Mouse (Mus musculus): ENCODE results near the gene Fam102b.

Fam102b gene

DNA sequence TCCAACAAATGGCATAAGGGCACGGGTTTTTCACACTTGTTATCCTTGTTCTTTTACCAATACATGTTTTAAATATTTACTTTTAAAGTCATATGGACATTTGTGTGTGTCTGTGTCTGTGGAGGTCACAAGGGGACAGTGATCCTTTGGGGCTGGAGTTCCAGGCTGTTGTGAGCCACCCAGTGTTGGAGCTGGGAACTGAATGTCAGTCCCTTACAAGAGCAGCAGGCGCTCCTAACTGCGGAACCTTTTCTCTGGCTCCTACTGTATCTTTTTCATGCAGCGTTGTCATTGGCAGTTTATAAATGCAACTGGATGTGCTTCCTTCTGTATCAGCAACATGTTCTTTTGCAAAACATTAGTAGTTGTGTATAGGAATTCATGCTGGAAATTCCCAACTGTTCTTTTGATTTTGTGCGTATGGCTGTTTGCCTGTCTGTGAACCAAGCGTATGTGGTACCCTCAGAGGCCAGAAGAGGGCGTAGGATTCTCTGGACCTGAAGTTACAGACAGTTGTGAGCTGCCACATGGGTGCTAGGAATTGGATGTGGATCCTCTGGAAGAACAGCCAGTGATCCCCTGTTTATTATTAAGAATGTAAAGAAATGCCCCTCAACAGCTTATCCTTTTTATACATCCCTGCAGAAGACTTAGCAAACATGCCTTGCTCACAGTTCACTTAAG, 62.9 kb downstream of the Fam102b start:
- in situ Hi-C loops (cut with MboI; ENCODE audit: unreplicated experiment in 2 of 2): no loop called here

DNA sequence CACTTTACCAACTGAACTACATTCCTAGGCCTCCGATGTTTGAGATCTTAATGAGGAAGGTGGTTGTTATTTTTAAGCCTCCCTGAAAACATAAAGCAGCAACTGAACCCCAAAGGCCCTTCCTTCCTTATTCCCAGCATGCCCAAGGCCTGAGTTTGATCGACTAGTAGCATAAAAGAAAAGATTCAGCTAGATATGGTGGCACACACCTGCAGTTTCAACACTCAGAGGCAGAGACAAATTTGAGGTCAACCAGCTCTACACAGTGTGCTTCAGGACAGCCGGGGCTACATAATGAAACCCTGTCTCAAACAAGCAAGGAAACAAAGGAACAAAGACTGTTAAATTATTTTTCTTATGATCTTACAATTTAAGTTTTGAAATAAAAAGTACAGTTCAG, 63.6 kb downstream of the Fam102b start:
- in situ Hi-C loops (cut with MboI; ENCODE audit: unreplicated experiment in 2 of 2): no loop called here

DNA sequence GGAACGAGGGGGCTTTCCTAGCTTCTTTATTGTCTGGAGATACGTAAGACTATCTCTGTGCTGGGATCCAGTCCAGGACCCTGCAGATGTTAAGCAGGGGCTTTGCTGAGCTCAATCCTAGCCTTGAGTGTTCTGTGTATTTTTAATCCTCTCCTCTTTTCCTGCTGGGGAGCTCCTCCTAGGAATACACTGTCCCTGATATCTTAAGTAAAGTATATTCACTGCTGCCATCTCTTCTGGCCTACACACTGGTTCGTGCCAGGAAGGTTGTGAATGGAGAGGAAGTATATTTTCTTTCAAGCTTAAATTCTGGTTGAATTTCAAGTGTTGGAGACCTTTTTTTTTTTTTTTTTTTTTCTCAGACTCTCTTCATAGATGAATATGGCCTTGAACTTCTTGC, 64.1 kb downstream of the Fam102b start:
- in situ Hi-C loops (cut with MboI; ENCODE audit: unreplicated experiment in 2 of 2): no loop called here

- in situ Hi-C loops (cut with MboI; ENCODE audit: unreplicated experiment in 2 of 2): no loop called here
Measured at GRCm38 (mm10) chr3:108961655-108962054, 65.8 kb downstream of the Fam102b start.

DNA sequence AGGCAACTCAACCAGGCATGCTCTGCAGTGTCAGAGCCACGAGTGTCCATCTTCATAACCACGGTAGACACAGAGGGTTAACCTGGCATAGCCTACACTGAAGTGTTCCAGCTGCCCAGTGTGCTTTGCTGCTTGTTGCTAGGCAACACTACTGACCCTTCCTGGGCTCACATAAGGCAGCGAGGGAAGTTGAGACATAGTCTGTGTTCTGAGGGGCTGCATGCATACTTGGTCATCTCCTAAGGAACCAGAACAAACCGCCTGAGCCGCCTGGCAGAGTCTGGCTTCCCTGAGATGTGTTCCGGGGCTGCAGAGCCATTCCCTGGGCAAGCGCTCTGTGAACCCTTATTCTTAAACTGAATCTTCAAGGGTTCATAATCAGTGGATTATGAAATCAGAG, 66.2 kb downstream of the Fam102b start:
- in situ Hi-C loops (cut with MboI; ENCODE audit: unreplicated experiment in 2 of 2): no loop called here

- in situ Hi-C loops (cut with MboI; ENCODE audit: unreplicated experiment in 2 of 2): no loop called here
Measured at GRCm38 (mm10) chr3:108959680-108960295, 67.6 kb downstream of the Fam102b start.

DNA sequence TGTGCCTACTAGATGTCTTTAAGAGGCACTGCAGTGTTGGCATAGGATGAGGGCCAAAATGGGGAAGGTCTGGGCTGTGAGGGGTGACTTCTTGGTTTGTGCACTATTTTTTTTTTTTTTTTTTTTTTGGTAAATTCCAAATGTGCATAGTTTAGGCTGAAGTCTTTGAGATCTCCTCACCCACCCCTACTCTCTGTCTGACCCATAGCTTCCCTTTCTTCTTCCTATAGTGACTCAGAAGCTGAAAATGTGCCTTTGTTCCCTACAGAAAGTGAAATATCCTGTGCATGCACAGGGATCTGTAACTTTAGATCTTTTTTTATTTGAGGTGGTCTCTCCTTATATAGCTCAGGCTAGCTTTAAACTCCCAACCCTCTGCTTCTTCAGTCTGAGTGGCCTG, 69.4 kb downstream of the Fam102b start:
- in situ Hi-C loops (cut with MboI; ENCODE audit: unreplicated experiment in 2 of 2): no loop called here

DNA sequence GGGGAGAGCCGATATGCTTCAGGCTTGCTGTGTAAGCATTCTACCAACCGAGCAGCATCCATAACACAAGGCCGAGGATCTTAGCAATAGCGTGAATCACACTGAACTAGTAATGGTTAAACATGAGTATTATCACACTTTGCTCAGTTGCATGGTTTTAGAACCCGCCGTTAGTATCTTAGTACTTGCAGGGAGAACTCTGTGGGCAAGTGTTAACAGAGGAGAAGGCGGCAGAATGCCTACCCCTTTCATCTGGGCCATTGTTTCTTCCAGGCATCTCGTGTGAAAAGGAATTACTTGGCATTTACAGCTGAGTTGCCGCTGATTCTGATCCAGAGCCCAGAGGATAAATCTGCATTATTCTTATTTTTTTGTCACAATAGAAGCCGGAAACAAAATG, 86.4 kb downstream of the Fam102b start:
- in situ Hi-C loops (cut with MboI; ENCODE audit: unreplicated experiment in 2 of 2): no loop called here

- in situ Hi-C loops (cut with MboI; ENCODE audit: unreplicated experiment in 2 of 2): no loop called here
Measured at GRCm38 (mm10) chr3:108940001-108940633, 87.3 kb downstream of the Fam102b start, which contains the start of gene Gm9857. TSS of gene Gm9857 (minus strand) at chr3:108940445.

DNA sequence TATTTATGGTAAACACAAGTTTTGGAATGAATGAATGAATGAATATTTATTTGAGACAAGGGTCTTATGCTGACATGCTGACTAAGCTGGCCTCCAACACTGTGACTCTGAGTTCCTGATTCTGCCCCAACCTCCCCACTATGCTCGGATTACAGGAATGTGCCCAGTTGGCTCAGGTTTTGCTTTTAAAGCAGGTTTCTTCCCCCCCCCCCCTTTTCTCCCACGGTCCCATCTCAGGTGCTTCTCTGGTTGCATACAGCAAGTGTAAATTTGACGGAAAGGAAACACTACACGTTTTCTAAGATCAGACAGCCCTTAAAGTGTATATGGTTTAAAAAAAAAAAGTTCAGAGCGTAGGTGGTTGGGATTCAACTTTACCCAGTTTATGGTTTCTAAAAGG, 87.8 kb downstream of the Fam102b start, which contains the start of gene Henmt1:
Gene Henmt1 (plus strand): TSS at position 301 of the 400 bp plus-strand sequence.
- in situ Hi-C loops (cut with MboI; ENCODE audit: unreplicated experiment in 2 of 2): loop anchor here in 1 of 2 experiments (10.0 kb wide), 1 partner anchor 125 kb away; no protein-coding TSS in a partner anchor

DNA sequence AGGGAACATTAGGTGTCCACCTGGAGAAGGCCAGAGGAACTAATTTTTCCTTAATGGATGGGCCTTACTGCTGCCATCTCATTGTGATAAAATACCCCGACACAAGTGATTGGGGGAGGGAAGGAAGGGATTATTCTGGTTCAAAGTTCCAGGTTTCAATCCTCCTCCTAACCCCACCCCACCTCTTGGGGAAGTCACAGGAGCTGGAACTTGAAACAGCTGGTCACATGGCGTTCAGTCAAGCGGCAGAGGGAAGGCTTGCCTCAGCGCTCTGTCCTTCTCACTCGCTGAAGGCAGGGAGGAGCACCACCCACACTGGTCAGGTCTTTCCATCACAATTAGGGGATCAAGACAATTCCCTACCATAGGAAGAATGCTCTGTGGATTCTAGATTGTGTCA, 88.7 kb downstream of the Fam102b start:
- in situ Hi-C loops (cut with MboI; ENCODE audit: unreplicated experiment in 2 of 2): loop anchor here in 1 of 2 experiments (10.0 kb wide), 1 partner anchor 126 kb away; no protein-coding TSS in a partner anchor

GRCm38 (mm10) chr3:108933557-108933956, 93.8 kb downstream of the Fam102b start:
- in situ Hi-C loops (cut with MboI; ENCODE audit: unreplicated experiment in 2 of 2): loop anchor here in 1 of 2 experiments (10.0 kb wide), 1 partner anchor 131 kb away; no protein-coding TSS in a partner anchor

DNA sequence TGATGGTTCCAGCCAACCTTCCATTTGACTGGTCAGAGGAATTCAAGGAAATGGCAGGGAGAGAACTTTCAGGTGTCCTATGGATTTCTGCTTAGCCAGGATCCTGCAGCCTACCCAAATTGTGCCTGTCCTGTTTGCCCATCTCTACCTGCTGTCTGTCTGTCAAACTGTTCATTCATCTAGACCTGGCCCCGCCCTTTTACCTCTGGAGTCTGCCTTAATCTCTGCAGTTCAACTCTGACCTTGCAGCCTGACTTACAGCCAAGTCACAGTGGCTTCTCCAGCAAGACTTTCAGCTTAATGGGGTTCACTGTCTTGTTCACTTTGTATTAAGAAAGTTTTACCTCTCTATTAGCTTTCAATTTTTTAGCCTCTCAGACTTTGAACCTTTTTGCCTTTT, 101.1 kb downstream of the Fam102b start:
- in situ Hi-C loops (cut with MboI; ENCODE audit: unreplicated experiment in 2 of 2): no loop called here

DNA sequence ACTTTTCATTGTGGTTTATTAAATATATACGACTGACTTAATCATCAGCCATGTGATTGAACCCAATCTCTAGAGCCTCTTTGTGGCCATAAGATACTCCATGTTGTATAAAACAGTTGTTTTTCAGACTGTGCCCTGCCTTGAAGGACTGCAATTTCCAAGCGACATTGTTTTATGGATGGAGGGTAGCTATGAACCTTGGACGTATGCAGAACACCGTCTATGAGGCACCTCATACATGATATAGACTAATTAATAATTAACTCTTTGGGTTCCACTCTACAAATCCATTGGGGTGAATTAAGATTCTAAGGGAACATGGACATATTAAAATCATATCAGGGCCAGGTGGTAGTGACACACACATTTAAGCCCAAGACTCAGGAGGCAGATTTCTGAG, 101.7 kb downstream of the Fam102b start:
- in situ Hi-C loops (cut with MboI; ENCODE audit: unreplicated experiment in 2 of 2): no loop called here

DNA sequence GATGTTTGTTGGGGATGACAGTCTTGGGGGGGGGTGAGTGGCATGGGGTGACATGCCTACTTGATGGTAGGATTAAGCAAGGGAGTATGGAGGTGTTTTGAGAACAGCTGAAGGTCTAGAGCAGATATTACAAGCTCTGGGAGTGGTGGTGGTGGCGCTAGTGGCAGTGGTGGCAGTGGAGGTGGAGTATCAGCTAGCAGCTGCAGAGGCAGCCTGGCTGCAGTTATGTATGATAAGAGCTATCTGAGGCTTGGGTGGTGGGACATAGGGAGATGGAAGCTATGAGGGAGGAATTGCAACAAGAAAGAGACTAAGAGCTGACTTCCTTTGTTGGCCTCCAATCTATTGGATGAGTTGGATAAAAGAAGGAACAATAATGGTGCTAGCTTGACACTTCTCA, 105.6 kb downstream of the Fam102b start:
- in situ Hi-C loops (cut with MboI; ENCODE audit: unreplicated experiment in 2 of 2): loop anchor here in 1 of 2 experiments (25.0 kb wide), 1 partner anchor 260 kb away; the partner anchor contains the start of gene Clcc1
